Mouse (Mus musculus) layer of hippocampus, adult 8-10 months (tissue): ENCODE data around the gene Siae. TPM values are rescaled to one million over a fixed set of nuclear protein-coding genes. Genes with fewer than 3 reads are reported as not detected.

Source experiments
- DNase-seq, 2 experiments: peaks; one replicate each; pipeline ENCODE4 v3.0.0; 2022; ENCODE audit warnings: low spot score in 2 of 2
- total RNA-seq, 4 experiments: library from RNA; stranded (reverse); gene quantifications; 2 replicates each; pipeline ENCODE4 v1.2.4; 2022

Gene Siae
- total RNA-seq, 4 experiments from 2014 or later = 10.0 to 15.7 (median 13.4) TPM

GRCm38 (mm10) chr9:37625129-37625528 lies 69.6 kb downstream of the Siae start:
- DNase-seq = no peak

- DNase-seq = peak; percentile 82 to 83
These were observed 70.1 kb downstream of the Siae start for GRCm38 (mm10) chr9:37625641-37626040.

GRCm38 (mm10) chr9:37626103-37626567 lies 70.6 kb downstream of the Siae start:
- DNase-seq = peak; percentile 29 to 43

GRCm38 (mm10) chr9:37627263-37627662 lies 71.8 kb downstream of the Siae start:
- DNase-seq = no peak

- no peak for DNase-seq
These were observed 73.1 kb downstream of the Siae start for GRCm38 (mm10) chr9:37628581-37628980.

GRCm38 (mm10) chr9:37629941-37630340 lies 74.4 kb downstream of the Siae start:
- no peak for DNase-seq

- no peak for DNase-seq
These were observed 76.8 kb downstream of the Siae start for GRCm38 (mm10) chr9:37632305-37632704.

- DNase-seq = no peak
These were observed 78.8 kb downstream of the Siae start for GRCm38 (mm10) chr9:37634269-37634668.

GRCm38 (mm10) chr9:37636335-37636734 lies 80.8 kb downstream of the Siae start:
- peak in 1 of 2 experiments; percentile 56 for DNase-seq

GRCm38 (mm10) chr9:37636800-37637542 lies 81.5 kb downstream of the Siae start:
- DNase-seq = no peak

GRCm38 (mm10) chr9:37638721-37639120 lies 83.2 kb downstream of the Siae start:
- no peak for DNase-seq

- DNase-seq = no peak
These were observed 90.7 kb downstream of the Siae start for GRCm38 (mm10) chr9:37646246-37646645.

- no peak for DNase-seq
These were observed 95.1 kb downstream of the Siae start for GRCm38 (mm10) chr9:37650639-37651038.

GRCm38 (mm10) chr9:37653836-37654235 lies 98.3 kb downstream of the Siae start:
- DNase-seq = no peak

GRCm38 (mm10) chr9:37655961-37656360 lies 100.5 kb downstream of the Siae start:
- DNase-seq = no peak

- DNase-seq = no peak
These were observed 101.0 kb downstream of the Siae start for GRCm38 (mm10) chr9:37656439-37656881.

GRCm38 (mm10) chr9:37656931-37657481 lies 101.5 kb downstream of the Siae start, which contains the start of gene Tbrg1:
Gene Tbrg1, minus strand, starts transcription at chr9:37657312.
- peak; percentile 60 to 80 for DNase-seq

GRCm38 (mm10) chr9:37659413-37659812 lies 103.9 kb downstream of the Siae start:
- no peak for DNase-seq

- no peak for DNase-seq
These were observed 107.7 kb downstream of the Siae start for GRCm38 (mm10) chr9:37663210-37663609.

GRCm38 (mm10) chr9:37664604-37665003 lies 109.1 kb downstream of the Siae start:
- no peak for DNase-seq

- no peak for DNase-seq
These were observed 110.5 kb downstream of the Siae start for GRCm38 (mm10) chr9:37666045-37666444.

GRCm38 (mm10) chr9:37669115-37669514 lies 113.6 kb downstream of the Siae start, which contains the start of gene Panx3:
Gene Panx3, minus strand, starts transcription at chr9:37669235.
- DNase-seq = no peak

GRCm38 (mm10) chr9:37669678-37670077 lies 114.2 kb downstream of the Siae start:
- DNase-seq = no peak
